Mouse (Mus musculus): Measurements from ENCODE around the gene Fndc11. TPM values are rescaled to one million over a fixed set of nuclear protein-coding genes. Genes with fewer than 3 reads are reported as not detected.

Gene Fndc11
- polyA plus RNA-seq, 1 experiment = not detected

DNA sequence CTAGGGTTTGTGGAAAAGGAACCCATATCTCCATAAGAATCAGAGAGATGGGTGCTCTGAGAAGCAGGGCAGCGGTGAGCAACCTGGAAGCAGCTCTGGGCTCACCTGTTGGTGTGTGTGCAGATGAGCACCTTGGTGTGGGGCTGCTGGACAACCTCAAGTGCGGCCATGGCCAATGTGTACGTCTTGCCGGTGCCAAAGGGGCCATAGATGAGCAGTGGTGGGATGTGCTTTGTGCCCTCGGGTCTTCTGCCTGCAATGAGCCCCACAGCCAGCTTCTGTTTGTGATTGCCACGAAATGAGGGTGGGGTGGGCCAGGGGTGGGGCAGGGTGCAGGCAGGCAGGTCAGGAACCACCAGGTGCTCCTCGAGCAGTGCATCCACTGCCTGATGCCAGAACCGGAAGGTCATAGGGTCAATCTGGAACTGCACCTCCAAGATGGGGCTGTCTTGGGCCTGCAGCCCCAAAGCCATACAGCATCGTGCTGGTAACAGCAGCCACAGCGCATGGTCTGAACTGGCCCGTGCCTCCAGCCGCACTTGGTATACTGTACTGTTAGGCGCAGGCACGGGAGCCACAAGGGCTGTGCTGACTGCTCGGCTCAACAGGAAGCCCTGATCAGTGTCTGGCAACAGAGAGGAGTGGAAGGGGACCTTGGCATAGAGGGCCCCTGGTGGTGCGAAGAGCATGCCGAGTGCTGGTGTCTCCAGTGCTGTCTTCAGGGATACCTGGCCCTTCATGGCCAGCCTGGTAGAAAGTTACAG is 17.6 kb downstream of the Fndc11 start:
- H3K4me3 ChIP-seq (ENCODE audit: insufficient read depth, low read length) = no peak overlapping the region
- H3K4me1 ChIP-seq (ENCODE audit: control insufficient read depth, insufficient read depth, low read length) = no peaks in the 10 kb centered on the region
- no peak for TF ChIP-seq POLR2A (IDR thresholded peaks at IDR 0.05; ENCODE audit: extremely low read depth, insufficient read depth, low read length)
- TF ChIP-seq CTCF (IDR thresholded peaks at IDR 0.05; ENCODE audit: extremely low read depth, insufficient read depth, low read length) = no peak
- no peak overlapping the region for H3K27ac ChIP-seq (ENCODE audit: insufficient read depth, low read length)

DNA sequence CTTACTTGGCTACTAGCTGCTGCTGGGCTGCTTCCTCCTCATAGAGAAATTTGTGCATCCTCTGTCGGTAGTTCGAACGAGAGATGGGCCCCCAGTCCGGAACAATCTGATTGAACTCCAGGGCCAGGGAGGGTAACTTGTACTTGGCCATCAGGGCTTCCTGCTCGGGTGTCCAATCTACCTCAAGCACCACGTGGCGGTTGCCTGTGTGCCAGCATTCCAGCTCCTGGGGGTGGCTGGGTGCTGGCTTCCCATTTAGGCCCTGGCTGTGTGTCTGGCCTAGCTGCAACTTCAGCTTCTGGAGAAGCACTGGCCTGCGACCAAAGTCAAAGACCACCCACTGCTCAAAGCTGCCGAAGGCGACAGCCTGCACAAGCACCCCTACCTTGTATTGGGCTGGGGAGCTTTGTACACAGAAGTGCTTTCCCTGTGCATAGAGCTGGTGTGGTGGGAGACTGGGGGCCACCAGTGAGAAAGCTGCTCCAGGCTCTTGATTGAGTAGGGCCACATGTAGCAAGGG is 18.3 kb downstream of the Fndc11 start:
- TF ChIP-seq POLR2A (IDR thresholded peaks at IDR 0.05; ENCODE audit: extremely low read depth, insufficient read depth, low read length) = no peak
- no peak for TF ChIP-seq CTCF (IDR thresholded peaks at IDR 0.05; ENCODE audit: extremely low read depth, insufficient read depth, low read length)

DNA sequence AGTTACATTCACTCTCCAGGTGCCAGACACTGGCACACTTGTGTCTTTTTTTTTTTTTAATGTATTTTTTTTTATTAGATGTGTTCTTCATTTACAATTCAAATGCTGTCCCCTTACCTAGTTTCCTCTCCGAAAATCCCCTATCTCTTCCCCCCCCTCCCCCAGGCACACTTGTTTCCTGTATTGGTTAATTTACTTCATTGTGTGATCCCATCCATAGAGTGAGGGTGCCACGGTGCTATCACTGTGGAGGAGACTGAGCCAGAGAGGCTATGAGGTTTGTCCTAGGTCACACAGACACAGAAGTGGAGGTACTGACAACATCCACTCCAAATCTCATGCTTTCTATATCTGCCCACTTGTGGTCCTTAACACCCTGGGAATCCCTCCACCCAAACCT is 19.0 kb downstream of the Fndc11 start:
- Histone ChIP-seq H3K4me1 (ENCODE audit: control insufficient read depth, insufficient read depth, low read length) (no peaks in the 10 kb centered on the region), H3K27ac (ENCODE audit: insufficient read depth, low read length) (no peak overlapping the region), H3K4me3 (ENCODE audit: insufficient read depth, low read length) (no peak overlapping the region)
- TF ChIP-seq CTCF (IDR thresholded peaks at IDR 0.05; ENCODE audit: extremely low read depth, insufficient read depth, low read length) (no peak), POLR2A (IDR thresholded peaks at IDR 0.05; ENCODE audit: extremely low read depth, insufficient read depth, low read length) (no peak)

More for the DNA sequence above, 18.3 kb downstream of the Fndc11 start:
- Histone ChIP-seq H3K4me3 (ENCODE audit: insufficient read depth, low read length) (no peak overlapping the region), H3K27ac (ENCODE audit: insufficient read depth, low read length) (no peak overlapping the region), H3K4me1 (ENCODE audit: control insufficient read depth, insufficient read depth, low read length) (no peaks in the 10 kb centered on the region)

DNA sequence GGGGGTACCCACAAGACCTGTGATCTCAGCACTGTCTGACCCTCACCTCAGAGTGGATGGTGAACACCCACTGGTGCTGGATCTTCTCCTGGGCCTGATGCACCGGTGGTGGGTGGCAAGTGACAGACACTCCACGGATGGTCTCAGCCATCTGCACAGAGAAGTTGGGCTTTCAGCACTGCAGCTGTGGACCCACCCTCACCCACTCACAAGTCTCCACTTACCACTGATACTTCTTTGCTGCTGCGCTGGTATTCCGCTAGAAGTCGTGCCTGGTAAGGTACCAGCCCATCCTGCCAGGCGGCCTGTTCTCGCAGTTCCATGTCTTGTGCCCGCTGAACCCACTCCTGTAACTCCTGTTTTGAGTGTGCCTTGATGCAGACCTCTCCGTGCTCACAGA is 19.4 kb downstream of the Fndc11 start:
- Histone ChIP-seq H3K4me3 (ENCODE audit: insufficient read depth, low read length) (no peak overlapping the region), H3K27ac (ENCODE audit: insufficient read depth, low read length) (no peak overlapping the region), H3K4me1 (ENCODE audit: control insufficient read depth, insufficient read depth, low read length) (no peaks in the 10 kb centered on the region)
- TF ChIP-seq CTCF (IDR thresholded peaks at IDR 0.05; ENCODE audit: extremely low read depth, insufficient read depth, low read length) (no peak), POLR2A (IDR thresholded peaks at IDR 0.05; ENCODE audit: extremely low read depth, insufficient read depth, low read length) (no peak)

DNA sequence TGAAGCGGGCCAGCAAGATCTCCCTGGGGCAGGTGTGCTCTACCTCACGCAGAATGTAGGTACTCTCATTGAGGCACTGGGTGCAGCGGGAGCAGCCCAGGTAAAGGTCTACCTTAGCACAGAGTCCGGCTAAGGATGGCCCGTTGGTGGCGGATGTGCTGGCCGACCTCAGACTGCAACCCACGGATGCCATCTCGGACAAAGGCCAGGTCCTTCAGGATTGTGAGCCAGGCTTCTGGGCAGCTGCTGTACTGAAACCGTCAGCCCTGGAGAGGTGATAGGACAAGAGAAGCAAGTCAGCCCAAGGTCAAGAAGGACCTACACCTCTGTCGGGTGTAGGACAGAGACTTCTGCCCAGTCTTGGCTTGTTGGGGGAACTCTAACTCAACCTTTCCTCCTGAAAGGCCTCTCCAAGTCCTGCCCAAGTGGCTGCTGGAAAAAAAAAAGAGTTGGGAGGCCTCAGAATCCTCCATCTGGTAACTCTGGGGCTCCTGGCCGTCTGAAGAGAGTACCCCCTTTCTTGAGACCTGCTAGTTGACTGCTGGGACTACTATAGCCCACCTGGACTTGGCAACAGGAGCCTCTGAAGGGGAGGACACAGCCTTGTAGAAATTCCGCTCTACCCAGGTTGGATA is 21.1 kb downstream of the Fndc11 start:
- TF ChIP-seq POLR2A (IDR thresholded peaks at IDR 0.05; ENCODE audit: extremely low read depth, insufficient read depth, low read length) = no peak
- no peak for TF ChIP-seq CTCF (IDR thresholded peaks at IDR 0.05; ENCODE audit: extremely low read depth, insufficient read depth, low read length)
- no peak overlapping the region for H3K4me3 ChIP-seq (ENCODE audit: insufficient read depth, low read length)
- no peaks in the 10 kb centered on the region for H3K4me1 ChIP-seq (ENCODE audit: control insufficient read depth, insufficient read depth, low read length)
- no peak overlapping the region for H3K27ac ChIP-seq (ENCODE audit: insufficient read depth, low read length)

DNA sequence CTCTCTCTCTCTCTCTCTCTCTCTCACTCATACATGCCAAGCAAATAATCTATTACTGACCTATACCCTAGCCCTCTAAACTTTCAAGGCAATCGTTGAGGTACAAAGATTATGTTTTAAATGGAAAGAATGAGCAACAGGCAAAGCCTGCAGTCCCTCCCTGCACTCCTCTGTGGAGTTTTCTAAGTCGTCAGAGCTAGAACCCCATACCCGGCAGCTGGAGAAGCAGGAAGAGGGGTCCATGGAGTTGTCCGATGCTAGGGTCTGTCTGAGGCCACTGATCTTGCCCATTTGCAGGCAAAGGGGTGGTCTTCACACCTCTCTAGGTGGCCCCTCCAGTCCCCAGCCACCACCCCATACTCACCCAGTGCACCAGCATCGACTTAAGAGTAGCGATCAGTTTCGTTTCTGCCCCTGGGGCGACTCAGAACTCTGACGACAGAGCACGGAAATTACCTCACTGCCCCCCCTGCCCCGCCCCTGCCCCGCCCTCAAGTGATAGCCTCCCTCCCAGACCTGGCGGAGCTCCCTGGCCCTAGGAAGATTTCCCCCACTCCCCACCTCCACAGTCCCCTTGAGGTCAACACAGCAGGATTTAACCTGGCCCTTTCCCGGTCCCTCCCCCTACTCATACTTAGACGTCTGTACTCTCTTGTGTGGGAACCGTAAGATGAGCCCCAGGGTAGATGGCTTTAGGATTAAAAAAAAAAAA is 21.9 kb downstream of the Fndc11 start, which contains the start of gene Helz2:
Gene Helz2, minus strand, starts transcription at position 426 of the 712 bp plus-strand sequence.
- no peaks in the 10 kb centered on the region for H3K4me1 ChIP-seq (ENCODE audit: control insufficient read depth, insufficient read depth, low read length)
- H3K4me3 ChIP-seq (ENCODE audit: insufficient read depth, low read length) = 0 out of 2 replicates have a peak within 1 kb of the TSS, but pooled peaks have one; percentile 15
- no peak within 1 kb of the TSS for H3K27ac ChIP-seq (ENCODE audit: insufficient read depth, low read length)
- TF ChIP-seq CTCF (IDR thresholded peaks at IDR 0.05; ENCODE audit: extremely low read depth, insufficient read depth, low read length) (no peak), POLR2A (IDR thresholded peaks at IDR 0.05; ENCODE audit: extremely low read depth, insufficient read depth, low read length) (no peak)

DNA sequence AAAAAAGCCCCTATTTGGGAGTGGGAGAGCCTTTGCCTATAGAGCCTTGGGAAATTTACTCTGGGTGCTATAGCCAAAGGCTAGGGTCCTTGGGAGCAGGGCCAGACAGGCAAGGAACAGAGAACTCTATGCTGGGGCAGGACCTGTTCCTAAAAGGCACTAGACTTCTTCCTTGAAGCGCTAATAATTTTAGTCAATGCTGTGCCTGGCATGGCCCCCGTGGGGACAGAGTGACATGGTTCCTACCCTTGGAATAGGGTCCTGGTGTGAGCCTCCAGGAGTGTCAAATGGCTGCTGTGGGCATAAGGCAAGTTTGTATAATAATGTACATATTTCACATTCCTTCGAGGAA is 22.5 kb downstream of the Fndc11 start:
- no peaks in the 10 kb centered on the region for H3K4me1 ChIP-seq (ENCODE audit: control insufficient read depth, insufficient read depth, low read length)
- H3K4me3 ChIP-seq (ENCODE audit: insufficient read depth, low read length) = 0 out of 2 replicates have a peak overlapping the region, but pooled peaks have one; percentile 15
- TF ChIP-seq CTCF (IDR thresholded peaks at IDR 0.05; ENCODE audit: extremely low read depth, insufficient read depth, low read length) (no peak), POLR2A (IDR thresholded peaks at IDR 0.05; ENCODE audit: extremely low read depth, insufficient read depth, low read length) (no peak)
- H3K27ac ChIP-seq (ENCODE audit: insufficient read depth, low read length) = no peak overlapping the region

DNA sequence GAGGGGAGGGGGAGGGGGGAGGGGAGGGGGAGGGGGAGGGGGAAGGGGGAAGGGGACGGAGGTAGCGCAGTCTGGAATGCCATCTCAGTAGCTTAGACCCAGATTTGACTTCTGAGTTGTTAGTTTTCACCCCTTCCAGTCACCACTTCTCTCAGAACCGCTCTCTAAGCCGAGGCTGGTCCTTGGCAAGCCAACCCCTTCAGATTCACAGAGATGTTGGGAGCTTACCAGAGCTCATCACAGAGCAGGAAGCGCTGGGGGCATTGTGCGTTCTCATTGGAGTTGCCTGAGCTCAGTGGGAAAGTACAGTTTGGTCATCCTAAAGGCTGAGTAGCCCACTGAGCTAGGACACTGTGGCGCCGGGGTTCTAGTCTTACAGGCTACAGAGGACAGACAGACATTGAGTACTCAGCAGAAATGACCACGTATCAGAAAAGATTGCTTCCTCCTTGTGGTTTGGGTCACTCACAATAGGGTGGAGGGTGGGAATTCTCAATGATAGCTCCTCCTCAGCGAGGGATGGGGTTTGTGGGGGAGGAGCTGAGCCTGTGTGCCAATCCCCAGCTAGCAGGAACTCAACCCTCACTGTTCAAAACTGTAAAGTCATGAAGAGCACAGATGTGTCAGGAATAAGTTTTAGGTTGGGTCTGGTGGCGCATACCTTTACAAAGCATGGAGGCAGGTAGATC is 24.0 kb downstream of the Fndc11 start:
- Histone ChIP-seq H3K27ac (ENCODE audit: insufficient read depth, low read length) (no peak overlapping the region), H3K4me3 (ENCODE audit: insufficient read depth, low read length) (no peak overlapping the region), H3K4me1 (ENCODE audit: control insufficient read depth, insufficient read depth, low read length) (no peaks in the 10 kb centered on the region)
- TF ChIP-seq CTCF (IDR thresholded peaks at IDR 0.05; ENCODE audit: extremely low read depth, insufficient read depth, low read length) (no peak), POLR2A (IDR thresholded peaks at IDR 0.05; ENCODE audit: extremely low read depth, insufficient read depth, low read length) (no peak)

DNA sequence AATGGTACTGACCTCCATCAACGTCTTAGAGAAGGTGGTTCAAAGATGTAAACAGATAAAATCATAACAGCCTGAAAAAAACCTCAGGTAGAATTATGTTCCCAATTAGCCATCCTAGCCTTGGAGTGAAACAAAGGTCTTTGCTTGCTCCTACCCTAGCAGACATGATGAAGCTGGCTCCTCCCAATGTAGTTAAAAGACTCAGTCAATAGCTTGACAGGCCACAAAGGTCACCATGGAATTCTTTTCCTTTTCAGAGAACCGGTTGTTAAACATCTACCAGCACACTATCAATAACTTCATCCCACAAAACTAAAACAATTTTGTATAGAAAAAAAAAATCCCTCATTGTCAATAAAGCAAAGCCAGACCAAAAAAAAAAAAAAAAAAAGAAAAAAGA is 25.2 kb downstream of the Fndc11 start:
- H3K4me3 ChIP-seq (ENCODE audit: insufficient read depth, low read length) = no peak overlapping the region
- H3K27ac ChIP-seq (ENCODE audit: insufficient read depth, low read length) = no peak overlapping the region

More for the DNA sequence above, 25.2 kb downstream of the Fndc11 start:
- TF ChIP-seq POLR2A (IDR thresholded peaks at IDR 0.05; ENCODE audit: extremely low read depth, insufficient read depth, low read length) (no peak), CTCF (IDR thresholded peaks at IDR 0.05; ENCODE audit: extremely low read depth, insufficient read depth, low read length) (no peak)
- no peaks in the 10 kb centered on the region for H3K4me1 ChIP-seq (ENCODE audit: control insufficient read depth, insufficient read depth, low read length)
